Mouse (Mus musculus) limb, embryonic 14.5 days (tissue): ENCODE results near the gene Acaa1a. TPM values are rescaled to one million over a fixed set of nuclear protein-coding genes. Genes with fewer than 3 reads are reported as not detected.
A peak's percentile ranks its signal among the peaks of the same experiment; 100 is the strongest.
"Not testable (repeated sequence)": the region's sequence is repeated elsewhere in the genome, so short reads cannot be mapped to it uniquely, and the experiment has no call there.

Experiments
- ATAC-seq: fragments of 200-750 bp; cut with Nextera tagmentation; 2 replicates; pipeline ENCODE4 v1.8.0; 2017; ENCODE audit warnings: low read depth, moderate number of reproducible peaks, moderate TSS enrichment; ENCODE audit not compliant: low FRiP score
- DNase-seq: peaks from one replicate; pipeline ENCODE4 v3.0.0-alpha.2; 2015; ENCODE audit warnings: low spot score
- H3K27ac ChIP-seq: fragments of 300-500 bp; sonication (generic); replicated peaks from 2 replicates; pipeline ENCODE4 v1.5.1; 2014; ENCODE audit warnings: low read depth, mild to moderate bottlenecking, low read length, moderate library complexity, mixed read lengths
- H3K27me3 ChIP-seq: fragments of 300-500 bp; sonication (generic); 2 replicates; pipeline ENCODE4 v1.6.1; 2014; ENCODE audit warnings: low read length, mixed read lengths; ENCODE audit not compliant: control insufficient read depth, insufficient read depth
- H3K36me3 ChIP-seq: fragments of 300-500 bp; sonication (generic); 2 replicates; pipeline ENCODE4 v1.6.1; 2014; ENCODE audit warnings: mild to moderate bottlenecking, low read length, moderate library complexity, mixed read lengths; ENCODE audit not compliant: control insufficient read depth, insufficient read depth
- H3K4me1 ChIP-seq: fragments of 300-500 bp; sonication (generic); 2 replicates; pipeline ENCODE4 v1.6.1; 2014; ENCODE audit warnings: antibody characterized with exemption, low read length, mixed read lengths; ENCODE audit not compliant: control insufficient read depth, insufficient read depth
- H3K4me2 ChIP-seq: fragments of 300-500 bp; sonication (generic); replicated peaks from 2 replicates; pipeline ENCODE4 v1.6.1; 2014; ENCODE audit warnings: low read depth, mild to moderate bottlenecking, low read length, moderate library complexity; ENCODE audit not compliant: severe bottlenecking
- H3K4me3 ChIP-seq: fragments of 300-500 bp; sonication (generic); replicated peaks from 2 replicates; pipeline ENCODE4 v1.5.1; 2014; ENCODE audit warnings: low read length
- H3K9ac ChIP-seq: fragments of 300-500 bp; sonication (generic); 2 replicates; pipeline ENCODE4 v1.6.1; 2014; ENCODE audit warnings: mild to moderate bottlenecking, low read depth, low read length, moderate library complexity; ENCODE audit not compliant: severe bottlenecking
- H3K9me3 ChIP-seq: fragments of 300-500 bp; sonication (generic); 2 replicates; pipeline ENCODE4 v1.6.1; 2016; ENCODE audit warnings: low read length; ENCODE audit not compliant: control insufficient read depth
- POLR2A ChIP-seq: fragments of 200-500 bp; IDR thresholded peaks from 2 replicates; pipeline ENCODE4 v1.8.0; 2012; ENCODE audit warnings: inconsistent platforms, mild to moderate bottlenecking, moderate library complexity, borderline replicate concordance; ENCODE audit not compliant: insufficient read depth, insufficient read length; ENCODE audit errors: extremely low read depth
- WGBS: fragments of 180-500 bp; shearing (Covaris S2); extraction: QIAGEN DNeasy Blood & Tissue Kit; methylation state at CpG from one replicate; pipeline ENCODE4 v1.1.7; 2014; 5-methylcytosine and 5-hydroxymethylcytosine counted together
- polyA plus RNA-seq, 2 experiments: library from polyadenylated mRNA; depleted of rRNA in 1 of 2; stranded (reverse) in 1 of 2; unstranded in 1 of 2; fragments of >200 nt; fragmentation: Nextera tagmentation in 1 of 2; extraction: Ambion mirVana in 1 of 2; gene quantifications; 2 replicates each; pipeline versions ENCODE4 v1.2.1 to v1.2.3; 2012 to 2014

The Acaa1a gene
- polyA plus RNA-seq, 2 experiments = 87.4 to 120 TPM

DNA sequence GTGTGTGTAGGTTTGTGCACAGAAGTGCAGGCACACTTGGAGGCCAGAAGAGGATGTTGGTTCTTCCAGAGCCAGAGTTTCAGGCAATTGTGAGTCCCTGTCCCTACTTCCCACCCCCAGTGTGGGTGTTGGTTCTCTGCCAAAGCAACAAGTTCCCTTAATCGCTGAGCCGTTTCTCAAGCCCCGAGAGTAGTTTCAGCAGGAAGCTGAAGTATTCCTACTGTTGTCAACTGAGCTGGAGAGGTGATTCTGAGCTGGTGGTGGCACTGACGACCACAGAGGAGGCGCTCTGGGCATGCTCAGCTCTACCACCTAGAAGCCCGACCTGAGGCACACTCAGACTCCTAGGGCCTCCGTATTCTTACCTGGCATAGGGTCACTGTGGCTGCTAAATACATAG is 25.8 kb downstream of the Acaa1a start, which contains the start of gene Slc22a14:
Gene Slc22a14 (minus strand): TSS at position 270 of the 400 bp plus-strand sequence.
- Histone ChIP-seq H3K27ac (no peak within 1 kb of the TSS), H3K4me2 (no peak within 1 kb of the TSS), H3K9me3 (no peaks in the 10 kb centered on the region), H3K27me3 (no peaks in the 10 kb centered on the region), H3K4me1 (no peaks in the 10 kb centered on the region), H3K36me3 (peaks cover 12% of the 10 kb centered on the region; the same call in 1 of the 2 replicates), H3K4me3 (no peak within 1 kb of the TSS), H3K9ac (no peak within 1 kb of the TSS)
- TF ChIP-seq POLR2A = no peak
- 69% methylated on average over 7 of the region's 7 CpGs for WGBS
- DNase-seq (no peak), ATAC-seq (no peak)

DNA sequence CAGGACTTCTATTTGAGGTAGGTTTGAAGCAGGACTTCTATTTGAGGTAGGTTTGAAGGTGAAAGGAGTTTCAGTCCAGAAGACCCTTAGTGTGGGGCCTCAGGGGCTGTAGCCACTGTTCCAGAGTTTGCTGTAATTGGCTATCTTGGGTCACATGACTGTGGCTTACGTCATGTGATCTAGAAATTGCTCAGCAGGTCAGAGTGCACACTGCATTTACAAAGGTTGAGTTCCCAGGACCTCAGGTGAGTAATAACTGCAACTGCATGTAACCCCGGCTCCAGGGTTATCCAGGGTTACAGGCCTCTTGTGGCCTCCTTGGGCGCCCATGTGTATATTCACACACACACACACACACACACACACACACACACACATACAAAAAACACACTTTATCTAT is 28.9 kb downstream of the Acaa1a start:
- Histone ChIP-seq H3K36me3 (peaks cover 12% of the 10 kb centered on the region; the same call in 1 of the 2 replicates), H3K4me3 (no peak overlapping the region), H3K27me3 (no peaks in the 10 kb centered on the region), H3K27ac (no peak overlapping the region), H3K9me3 (no peaks in the 10 kb centered on the region), H3K4me2 (no peak overlapping the region), H3K4me1 (no peaks in the 10 kb centered on the region), H3K9ac (no peak overlapping the region)
- TF ChIP-seq POLR2A = no peak
- no peak for DNase-seq
- 94% methylated on average over 3 of the region's 3 CpGs for WGBS
- no peak for ATAC-seq

DNA sequence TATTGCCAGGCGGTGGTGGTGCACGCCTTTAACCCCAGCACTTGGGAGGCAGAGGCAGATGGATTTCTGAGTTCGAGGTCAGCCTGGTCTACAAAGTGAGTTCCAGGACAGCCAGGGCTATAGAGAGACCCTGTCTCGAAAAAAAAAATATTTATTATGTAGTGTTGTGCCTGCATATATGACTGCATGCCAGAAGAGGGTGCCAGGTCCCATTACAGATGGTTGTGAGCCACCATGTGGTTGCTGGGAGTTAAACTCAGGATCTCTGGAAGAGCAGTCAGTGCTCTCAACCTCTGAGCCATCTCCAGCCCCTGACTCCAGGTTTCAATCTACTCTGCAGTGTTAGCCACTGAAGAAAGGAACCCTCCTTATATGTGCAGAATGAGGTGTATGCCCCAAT is 31.3 kb downstream of the Acaa1a start:
- DNase-seq = not testable (repeated sequence)
- WGBS = 67% methylated on average over 4 of the region's 4 CpGs

DNA sequence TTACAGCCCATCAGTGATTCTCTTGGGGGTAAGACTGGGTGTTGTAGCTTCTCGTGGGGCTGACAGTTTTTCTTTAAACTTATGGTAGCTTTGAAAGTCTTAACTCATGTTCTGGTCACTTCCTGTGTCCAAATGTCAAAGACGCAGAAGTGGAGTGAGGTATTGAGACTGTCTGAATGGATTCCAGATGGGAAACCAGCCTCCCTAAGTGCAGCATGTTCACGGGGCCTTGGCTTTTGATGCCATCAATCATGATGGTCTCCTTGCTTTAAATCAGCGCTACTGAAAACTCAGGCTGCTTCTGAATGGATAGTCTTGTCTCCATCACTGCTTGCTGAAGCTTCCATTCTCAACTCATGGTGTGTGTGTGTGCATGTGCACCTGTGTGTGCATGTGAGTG is 31.8 kb downstream of the Acaa1a start:
- no peak for TF ChIP-seq POLR2A
- WGBS = 37% methylated on average over 4 of the region's 4 CpGs
- Histone ChIP-seq H3K4me1 (no peaks in the 10 kb centered on the region), H3K9ac (no peak overlapping the region), H3K4me3 (no peak overlapping the region), H3K27ac (no peak overlapping the region), H3K4me2 (no peak overlapping the region), H3K27me3 (no peaks in the 10 kb centered on the region), H3K9me3 (no peaks in the 10 kb centered on the region), H3K36me3 (peaks cover 4% of the 10 kb centered on the region; the same call in 1 of the 2 replicates)
- DNase-seq (no peak), ATAC-seq (no peak)

More for the DNA sequence above, 31.3 kb downstream of the Acaa1a start:
- not testable (repeated sequence) for H3K9me3 ChIP-seq, H3K9ac ChIP-seq, H3K4me2 ChIP-seq, H3K4me3 ChIP-seq, H3K4me1 ChIP-seq, ATAC-seq, H3K27ac ChIP-seq, H3K27me3 ChIP-seq, H3K36me3 ChIP-seq

DNA sequence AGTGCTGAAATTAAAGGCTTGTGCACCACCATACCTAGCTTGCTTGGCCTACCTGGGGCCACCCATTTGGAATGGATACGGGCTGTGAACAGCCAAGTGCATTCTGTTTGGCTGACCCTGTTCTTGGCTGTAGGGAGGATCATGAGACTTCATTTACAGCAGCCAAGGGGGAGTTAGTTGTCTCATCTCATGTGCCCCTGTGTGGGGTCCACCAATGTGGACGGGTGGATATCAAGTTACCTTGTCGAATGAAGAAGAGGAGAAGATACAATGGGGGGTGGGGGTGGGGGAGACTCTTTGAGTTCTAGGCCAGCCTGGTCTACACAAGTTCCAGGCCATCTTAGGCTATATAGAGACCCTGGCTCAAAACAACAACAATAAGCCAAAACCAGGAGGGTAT is 35.5 kb downstream of the Acaa1a start:
- ATAC-seq (no peak), DNase-seq (no peak)
- no peak overlapping the region for H3K4me2 ChIP-seq
- H3K4me1 ChIP-seq = no peaks in the 10 kb centered on the region
- no peak overlapping the region for H3K27ac ChIP-seq
- WGBS = 67% methylated on average over 3 of the region's 3 CpGs
- no peaks in the 10 kb centered on the region for H3K36me3 ChIP-seq
- no peak overlapping the region for H3K9ac ChIP-seq
- no peaks in the 10 kb centered on the region for H3K9me3 ChIP-seq
- TF ChIP-seq POLR2A = no peak
- H3K4me3 ChIP-seq = no peak overlapping the region
- H3K27me3 ChIP-seq = no peaks in the 10 kb centered on the region

DNA sequence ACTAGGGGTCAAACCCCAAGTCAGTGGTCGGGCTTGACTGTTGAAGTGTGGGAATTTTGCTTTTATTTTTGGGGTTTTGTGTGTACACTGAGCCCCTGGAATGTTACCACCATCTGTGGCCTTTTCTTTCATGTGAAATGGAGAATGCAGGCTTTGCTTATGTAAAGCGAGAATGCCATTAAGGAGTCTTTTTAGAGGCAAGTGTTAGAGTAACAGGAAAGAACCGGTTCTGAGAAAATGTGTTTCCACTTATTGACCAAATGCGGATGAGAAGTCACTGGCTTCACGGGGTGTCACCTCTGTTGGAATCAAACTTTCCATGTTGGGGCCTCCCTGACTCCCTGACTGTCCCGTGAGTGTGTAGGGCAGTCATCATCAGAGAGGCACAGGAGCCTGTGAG is 36.1 kb downstream of the Acaa1a start:
- no peaks in the 10 kb centered on the region for H3K27me3 ChIP-seq
- ATAC-seq (no peak), DNase-seq (peak; percentile 9)
- H3K27ac ChIP-seq = no peak overlapping the region
- TF ChIP-seq POLR2A = no peak
- H3K9me3 ChIP-seq = no peaks in the 10 kb centered on the region
- H3K4me1 ChIP-seq = no peaks in the 10 kb centered on the region
- H3K4me3 ChIP-seq = no peak overlapping the region
- no peak overlapping the region for H3K4me2 ChIP-seq
- 41% methylated on average over 6 of the region's 6 CpGs for WGBS
- H3K9ac ChIP-seq = no peak overlapping the region
- no peaks in the 10 kb centered on the region for H3K36me3 ChIP-seq
